Mouse (Mus musculus): ENCODE data around the gene Slc23a3.

- no peak for TF ChIP-seq MYC (IDR thresholded peaks at IDR 0.05; ENCODE audit: low read depth, low read length)
- TF ChIP-seq EP300 (IDR thresholded peaks at IDR 0.05; ENCODE audit: low read length) = no peak
- TF ChIP-seq GABPA (IDR thresholded peaks at IDR 0.05; ENCODE audit: insufficient replicate concordance, low read depth, low read length) = no peak
- no peak for TF ChIP-seq CTCF (conservative IDR thresholded peaks at IDR 0.05 in 1 of 2, IDR thresholded peaks at IDR 0.05 in 1 of 2; ENCODE audit: low read depth in 2 of 2, low read length in 2 of 2)
- no peak for TF ChIP-seq SMC3 (IDR thresholded peaks at IDR 0.05; ENCODE audit: low read depth, low read length)
- no peak for TF ChIP-seq PAX5 (IDR thresholded peaks at IDR 0.05; ENCODE audit: low read length)
- TF ChIP-seq E2F4 (IDR thresholded peaks at IDR 0.05; ENCODE audit: insufficient replicate concordance, low read depth, low read length) = no peak
Measured at GRCm38 (mm10) chr1:75179334-75180104, 45.8 kb upstream of the Slc23a3 start.
